Mouse (Mus musculus) heart, adult 2 months (tissue): ENCODE results near the gene Ctbs.

Source experiments
- CTCF ChIP-seq: fragments of 200-600 bp; IDR thresholded peaks from 2 replicates; pipeline ENCODE4 v1.8.1; 2022; ENCODE audit warnings: antibody characterized with exemption, mild to moderate bottlenecking, moderate library complexity
- POLR2A ChIP-seq: fragments of 200-500 bp; IDR thresholded peaks from 2 replicates; pipeline ENCODE4 v1.6.1; 2011; ENCODE audit warnings: mild to moderate bottlenecking, low read depth, low read length, control low read depth; ENCODE audit not compliant: insufficient read depth

- TF ChIP-seq POLR2A (no peak), CTCF (no peak)
Observed at GRCm38 (mm10) chr3:146424306-146424900, 25.2 kb upstream of the Ctbs start.
